Mouse (Mus musculus): ENCODE results near the gene Zfp759.
"Not testable (repeated sequence)": the region's sequence is repeated elsewhere in the genome, so short reads cannot be mapped to it uniquely, and the experiment has no call there.

GRCm38 (mm10) chr13:67127507-67127906 is 6.0 kb downstream of the Zfp759 start:
- not testable (repeated sequence) for TF ChIP-seq POLR2A (IDR thresholded peaks at IDR 0.05; ENCODE audit: borderline replicate concordance, insufficient read depth, low read length); CTCF (IDR thresholded peaks at IDR 0.05; ENCODE audit: borderline replicate concordance, insufficient read depth, low read depth, low read length)
